Mouse (Mus musculus) heart, embryonic 11.5 days (tissue): ENCODE data around the gene Cfap97d2. TPM values are rescaled to one million over a fixed set of nuclear protein-coding genes. Genes with fewer than 3 reads are reported as not detected.
"Not testable (repeated sequence)": the region's sequence is repeated elsewhere in the genome, so short reads cannot be mapped to it uniquely, and the experiment has no call there.

Source experiments
- ATAC-seq: fragments of 200-750 bp; cut with Nextera tagmentation; replicated peaks from 2 replicates; pipeline ENCODE4 v1.8.0; 2017; ENCODE audit warnings: moderate library complexity; ENCODE audit not compliant: insufficient number of reproducible peaks, low FRiP score, low TSS enrichment
- H3K27ac ChIP-seq: fragments of 300-500 bp; sonication (generic); 2 replicates; pipeline ENCODE4 v1.5.1; 2014; ENCODE audit warnings: mild to moderate bottlenecking, low read depth, low read length
- H3K27me3 ChIP-seq: fragments of 300-500 bp; sonication (generic); 2 replicates; pipeline ENCODE4 v1.6.1; 2014; ENCODE audit warnings: mild to moderate bottlenecking, low read length, mixed read lengths; ENCODE audit not compliant: control insufficient read depth, insufficient read depth
- H3K36me3 ChIP-seq: fragments of 300-500 bp; sonication (generic); 2 replicates; pipeline ENCODE4 v1.6.1; 2014; ENCODE audit warnings: mild to moderate bottlenecking, low read length, moderate library complexity, mixed read lengths; ENCODE audit not compliant: control insufficient read depth, insufficient read depth
- H3K4me1 ChIP-seq: fragments of 300-500 bp; sonication (generic); 2 replicates; pipeline ENCODE4 v1.6.1; 2014; ENCODE audit warnings: low read length; ENCODE audit not compliant: control insufficient read depth, insufficient read depth
- H3K4me2 ChIP-seq: fragments of 300-500 bp; sonication (generic); 2 replicates; pipeline ENCODE4 v1.6.1; 2014; ENCODE audit warnings: mild to moderate bottlenecking, moderate library complexity
- H3K4me3 ChIP-seq: fragments of 300-500 bp; sonication (generic); 2 replicates; pipeline ENCODE4 v1.5.1; 2014; ENCODE audit warnings: low read depth, low read length
- H3K9ac ChIP-seq: fragments of 300-500 bp; sonication (generic); 2 replicates; pipeline ENCODE4 v1.6.1; 2014; ENCODE audit warnings: mild to moderate bottlenecking, low read depth, low read length, moderate library complexity
- H3K9me3 ChIP-seq: fragments of 300-500 bp; sonication (generic); replicated peaks from 2 replicates; pipeline ENCODE4 v1.6.1; 2016; ENCODE audit warnings: low read length; ENCODE audit not compliant: control insufficient read depth
- WGBS: fragments of 180-500 bp; shearing (Covaris S2); extraction: QIAGEN DNeasy Blood & Tissue Kit; methylation state at CpG from one replicate; pipeline ENCODE4 v1.1.7; 2014; ENCODE audit not compliant: insufficient replicate concordance; 5-methylcytosine and 5-hydroxymethylcytosine counted together
- polyA plus RNA-seq: library from polyadenylated mRNA; unstranded; fragments of >200 nt; fragmentation: Nextera tagmentation; extraction: Ambion mirVana; gene quantifications from 2 replicates; pipeline ENCODE4 v1.2.1, GENCODE M21; 2014

Gene Cfap97d2
- polyA plus RNA-seq, 1 experiment from 2014 or later: not detected

DNA sequence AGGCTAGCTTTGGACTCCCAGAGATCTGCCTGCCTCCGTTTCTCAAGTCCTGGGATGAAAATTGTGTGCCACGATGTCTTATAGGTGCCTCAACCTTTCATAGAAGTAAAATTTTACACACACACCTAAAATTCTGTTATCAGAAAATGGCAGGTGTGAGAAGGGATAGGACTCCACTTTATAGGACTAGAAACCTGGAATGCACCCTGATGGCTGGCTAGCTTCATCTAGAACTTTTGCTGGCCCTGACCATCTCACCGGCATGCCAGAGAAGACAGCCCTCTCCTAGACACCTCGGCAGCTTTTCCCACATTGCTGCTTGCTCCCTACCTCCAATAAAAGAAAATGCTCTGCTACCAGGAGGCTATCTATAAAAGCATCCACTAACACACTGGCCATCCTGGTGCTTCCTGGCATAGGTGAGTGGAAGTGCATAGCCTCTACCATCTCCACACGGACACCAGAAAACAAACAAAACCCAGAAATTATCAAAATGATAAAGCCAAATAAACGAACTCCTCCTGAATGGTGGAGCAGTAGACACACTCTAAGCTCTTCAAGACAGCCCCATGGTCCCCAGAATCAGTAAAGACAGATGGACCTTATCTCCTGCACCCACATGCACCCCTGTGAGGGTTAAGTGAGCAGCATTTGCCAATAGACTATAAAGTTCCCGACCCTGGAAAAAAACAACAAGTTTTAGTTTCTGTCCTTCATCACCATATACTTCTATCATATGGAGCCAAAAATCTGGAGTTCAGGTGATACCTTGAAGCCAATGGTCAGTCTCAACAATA lies 35.3 kb downstream of the Cfap97d2 start:
- H3K4me2 ChIP-seq: no peak overlapping the region
- no peak overlapping the region for H3K9ac ChIP-seq
- no peaks in the 10 kb centered on the region for H3K9me3 ChIP-seq
- no peaks in the 10 kb centered on the region for H3K4me1 ChIP-seq
- 68% methylated on average over 7 of the region's 7 CpGs for WGBS
- no peak for ATAC-seq
- no peaks in the 10 kb centered on the region for H3K36me3 ChIP-seq
- no peaks in the 10 kb centered on the region for H3K27me3 ChIP-seq
- no peak overlapping the region for H3K4me3 ChIP-seq
- H3K27ac ChIP-seq: peak overlapping the region; percentile 68

DNA sequence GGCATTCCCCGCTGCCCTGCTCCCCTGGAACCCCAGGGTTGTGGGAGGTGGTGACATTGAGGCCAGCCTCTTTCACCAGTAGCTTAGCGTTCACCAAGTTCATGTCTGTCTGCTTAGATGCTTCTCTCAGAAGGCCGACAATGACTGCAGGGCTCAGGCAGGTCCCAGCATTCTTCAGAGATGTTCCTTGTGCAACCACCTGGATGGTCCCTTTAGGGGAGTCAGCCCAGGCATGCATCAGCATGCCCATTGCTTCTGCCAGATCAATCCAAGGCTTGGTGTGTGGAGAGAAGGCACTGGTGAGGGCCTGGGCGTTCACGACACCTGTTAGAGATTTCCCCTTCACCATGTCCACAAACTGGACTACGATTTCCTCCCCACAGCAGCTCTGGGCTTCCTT lies 40.5 kb downstream of the Cfap97d2 start:
- not testable (repeated sequence) for H3K36me3 ChIP-seq, H3K9me3 ChIP-seq, H3K4me1 ChIP-seq, H3K4me2 ChIP-seq, H3K27ac ChIP-seq, ATAC-seq, H3K9ac ChIP-seq, H3K4me3 ChIP-seq, H3K27me3 ChIP-seq
- 93% methylated on average over 5 of the region's 6 CpGs for WGBS

DNA sequence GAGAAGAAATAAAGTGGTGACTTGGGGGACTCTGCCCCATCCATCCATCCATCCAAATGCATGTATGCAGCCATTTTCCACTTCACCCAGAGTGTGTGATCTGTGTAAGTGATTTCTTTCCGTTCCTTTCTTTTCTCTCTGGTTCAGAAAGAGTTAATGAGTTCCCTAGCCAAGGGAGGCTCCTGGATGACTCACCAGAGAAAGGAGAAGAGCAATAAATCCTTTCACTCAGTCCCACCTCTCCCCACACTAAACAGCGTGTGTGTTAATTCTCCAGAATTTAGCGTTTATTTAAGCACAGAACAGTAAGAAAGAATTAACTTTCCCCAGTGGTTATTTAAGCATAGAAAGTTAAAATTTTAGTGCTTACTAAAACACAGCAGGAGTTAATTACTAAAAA lies 41.9 kb downstream of the Cfap97d2 start:
- Histone ChIP-seq H3K4me2 (no peak overlapping the region), H3K9ac (no peak overlapping the region), H3K27me3 (no peaks in the 10 kb centered on the region), H3K4me3 (no peak overlapping the region), H3K9me3 (no peaks in the 10 kb centered on the region), H3K4me1 (no peaks in the 10 kb centered on the region; the same call in 1 of the 2 replicates), H3K36me3 (no peaks in the 10 kb centered on the region), H3K27ac (no peak overlapping the region)
- WGBS: 31% methylated on average over 3 of the region's 3 CpGs
- ATAC-seq: no peak

DNA sequence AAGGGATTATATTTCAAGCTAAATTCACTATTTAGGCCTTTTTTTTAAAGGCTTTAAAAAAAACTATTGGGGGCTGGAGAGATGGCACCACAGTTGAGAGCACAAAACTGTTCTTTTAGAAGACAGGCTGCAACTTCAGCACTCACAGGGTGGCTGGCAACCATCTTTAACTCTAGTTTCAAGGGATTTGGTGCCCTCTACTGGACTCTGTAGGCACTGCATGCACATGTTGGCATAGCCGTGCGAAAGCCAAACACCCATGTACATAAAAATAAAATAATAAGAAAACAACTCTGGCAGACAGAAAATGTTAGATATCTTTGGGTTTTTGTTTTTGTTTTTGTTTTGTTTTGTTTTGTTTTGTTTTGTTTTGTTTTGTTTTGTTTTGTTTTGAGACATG lies 48.0 kb downstream of the Cfap97d2 start:
- Histone ChIP-seq H3K4me1 (peaks cover 4% of the 10 kb centered on the region), H3K4me3 (no peak overlapping the region), H3K36me3 (no peaks in the 10 kb centered on the region), H3K9me3 (no peaks in the 10 kb centered on the region), H3K4me2 (no peak overlapping the region), H3K27ac (no peak overlapping the region), H3K9ac (no peak overlapping the region), H3K27me3 (no peaks in the 10 kb centered on the region)
- no peak for ATAC-seq
- WGBS: 27% methylated on average over 2 of the region's 2 CpGs

DNA sequence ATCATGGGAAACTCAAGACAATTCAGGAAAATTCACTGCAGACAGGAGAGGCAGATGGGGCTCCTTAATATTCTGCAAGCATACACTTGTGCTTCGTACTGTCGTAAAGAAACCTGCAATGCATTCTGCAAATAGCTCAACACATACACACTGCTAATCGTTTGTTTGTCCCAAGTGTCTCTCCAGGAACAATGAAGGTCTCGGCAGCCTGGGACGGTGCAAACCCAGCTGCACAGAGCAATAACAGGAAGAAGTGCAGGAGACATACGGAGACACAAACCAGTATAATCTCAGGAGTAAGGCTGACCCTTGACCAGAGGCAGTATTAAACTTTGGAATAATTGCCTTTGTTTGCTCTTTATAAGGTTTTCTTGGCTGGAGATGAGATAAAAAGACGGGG lies 50.8 kb downstream of the Cfap97d2 start:
- Histone ChIP-seq H3K36me3 (peaks cover 3% of the 10 kb centered on the region; the same call in 1 of the 2 replicates), H3K27me3 (no peaks in the 10 kb centered on the region), H3K27ac (no peak overlapping the region), H3K9ac (no peak overlapping the region), H3K4me2 (no peak overlapping the region), H3K4me1 (peaks cover 8% of the 10 kb centered on the region), H3K4me3 (no peak overlapping the region), H3K9me3 (no peaks in the 10 kb centered on the region)
- WGBS: 63% methylated on average over 7 of the region's 7 CpGs
- no peak for ATAC-seq

DNA sequence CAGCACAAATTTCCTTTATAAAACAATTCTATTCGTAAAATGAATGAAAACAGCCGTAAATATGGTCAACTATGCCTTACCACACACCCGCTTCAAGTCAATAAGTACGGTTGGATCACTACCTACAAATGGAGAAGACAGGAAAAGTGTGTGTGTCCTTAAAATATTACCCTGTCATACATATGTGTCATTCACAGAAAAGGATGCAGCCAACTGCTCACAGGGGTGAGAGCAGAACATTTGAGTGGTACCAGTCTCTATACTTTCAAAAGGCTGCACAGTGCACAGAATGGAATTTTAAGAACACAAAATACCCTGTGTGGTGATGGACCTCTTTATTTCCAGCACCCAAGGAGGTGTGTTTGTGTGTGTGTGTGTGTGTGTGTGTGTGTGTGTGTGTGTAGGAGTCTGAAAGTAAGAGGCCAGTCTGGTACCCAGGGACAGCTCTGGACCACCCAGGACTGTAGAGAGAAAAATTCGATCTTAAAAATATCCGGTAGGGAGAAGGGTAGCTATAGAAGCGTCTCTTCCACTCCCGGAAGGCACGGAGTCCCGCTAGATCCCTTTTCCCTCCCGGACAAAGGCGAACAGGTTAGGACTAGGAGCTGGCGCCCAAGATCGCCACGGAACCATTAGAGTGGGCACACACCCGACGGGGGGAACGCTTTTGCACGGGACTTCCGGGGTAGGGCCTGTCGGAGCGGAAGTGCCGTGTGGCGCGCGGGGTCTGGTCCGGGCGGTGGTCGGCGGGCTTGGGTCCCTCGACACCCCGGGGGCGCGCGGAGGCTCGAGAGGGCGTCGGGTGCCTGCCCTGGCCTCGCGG lies 51.5 kb downstream of the Cfap97d2 start, which contains the start of gene Cdc16:
Cdc16 (plus strand) TSS at position 695 of the 823 bp plus-strand sequence.
- peak within 1 kb of the TSS; percentile 81 for H3K4me3 ChIP-seq
- WGBS: 9% methylated on average over 36 of the region's 40 CpGs
- no peaks in the 10 kb centered on the region for H3K27me3 ChIP-seq
- no peaks in the 10 kb centered on the region for H3K9me3 ChIP-seq
- peaks cover 8% of the 10 kb centered on the region for H3K4me1 ChIP-seq
- peak; percentile 90 for ATAC-seq
- H3K4me2 ChIP-seq: peak within 1 kb of the TSS; percentile 88
- peaks cover 5% of the 10 kb centered on the region; the same call in 1 of the 2 replicates for H3K36me3 ChIP-seq
- peak within 1 kb of the TSS; percentile 72 for H3K27ac ChIP-seq
- peak within 1 kb of the TSS; percentile 87 for H3K9ac ChIP-seq

DNA sequence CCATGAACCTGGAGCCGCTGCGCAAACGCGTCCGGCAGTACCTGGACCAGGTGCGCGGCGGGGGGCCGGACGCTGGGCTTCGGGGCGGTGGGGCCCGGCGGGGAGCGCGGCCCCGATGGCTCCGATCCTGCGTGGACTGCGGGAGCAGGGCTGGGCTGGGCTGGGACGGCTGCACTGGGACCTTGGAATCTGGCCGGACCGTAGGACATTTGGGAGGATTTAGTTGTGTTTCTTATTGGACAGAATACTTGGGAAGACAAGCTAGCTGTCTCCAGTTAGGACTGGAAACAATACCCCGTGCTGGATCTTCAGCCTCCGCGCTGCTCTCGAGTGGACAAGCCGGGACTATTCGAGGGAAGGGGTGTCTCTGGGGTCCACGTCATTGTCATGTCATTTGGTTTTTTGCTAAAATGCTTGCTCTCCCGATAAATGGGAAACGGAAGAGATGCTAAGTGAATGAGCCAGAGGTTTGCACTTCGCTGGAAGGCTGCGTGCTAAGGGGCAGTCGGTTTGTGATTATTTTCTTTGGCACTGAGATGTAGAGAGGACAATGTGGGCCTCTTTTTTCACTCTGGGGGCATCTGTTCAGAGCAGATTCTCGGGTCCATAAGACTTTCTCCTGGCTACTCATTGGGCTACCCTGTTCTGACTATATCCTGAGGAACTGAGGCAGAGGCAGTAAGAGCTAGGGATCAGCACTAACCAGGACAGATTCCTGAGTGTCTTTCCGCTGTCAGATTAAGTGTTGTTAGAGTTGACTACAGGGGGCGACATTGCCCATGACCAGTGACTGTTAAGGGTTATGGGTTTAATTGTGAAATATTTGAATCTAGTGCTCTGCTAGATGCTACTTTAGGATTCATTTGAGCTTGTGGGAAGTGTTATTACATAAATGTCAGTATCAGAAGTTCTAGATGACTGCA lies 52.4 kb downstream of the Cfap97d2 start:
- Histone ChIP-seq H3K4me2 (peak overlapping the region; percentile 88), H3K4me3 (peak overlapping the region; percentile 81), H3K9ac (peak overlapping the region; percentile 87), H3K27me3 (no peaks in the 10 kb centered on the region), H3K4me1 (peaks cover 8% of the 10 kb centered on the region), H3K27ac (peak overlapping the region; percentile 72), H3K9me3 (no peaks in the 10 kb centered on the region), H3K36me3 (peaks cover 9% of the 10 kb centered on the region)
- peak; percentile 63 for ATAC-seq
- WGBS: under 1% methylated on average over 38 of the region's 38 CpGs

DNA sequence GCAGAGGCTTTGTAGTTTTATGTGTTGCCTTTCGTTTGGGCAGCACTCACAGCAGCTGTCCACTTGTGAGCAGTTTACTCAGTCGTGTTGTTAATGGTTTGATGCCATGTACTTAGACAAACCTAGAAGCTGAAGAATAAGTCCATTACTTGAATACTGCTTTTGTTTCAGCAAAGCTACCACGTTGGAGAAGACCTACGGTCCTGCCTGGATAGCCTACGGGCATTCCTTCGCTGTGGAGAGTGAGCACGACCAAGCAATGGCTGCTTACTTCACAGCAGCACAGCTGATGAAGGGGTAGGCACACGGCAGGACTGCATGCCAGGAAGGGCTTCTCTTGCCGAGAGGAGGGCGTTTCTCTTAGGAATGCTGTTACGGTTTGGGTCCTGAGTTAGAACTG lies 63.5 kb downstream of the Cfap97d2 start:
- Histone ChIP-seq H3K4me1 (no peaks in the 10 kb centered on the region), H3K36me3 (peaks cover 53% of the 10 kb centered on the region), H3K9ac (no peak overlapping the region; the same call in 1 of the 2 replicates)

More for the DNA sequence above, 63.5 kb downstream of the Cfap97d2 start:
- WGBS: 90% methylated on average over 11 of the region's 11 CpGs
- ATAC-seq: no peak
- Histone ChIP-seq H3K27me3 (no peaks in the 10 kb centered on the region), H3K4me3 (no peak overlapping the region), H3K9me3 (no peaks in the 10 kb centered on the region), H3K4me2 (no peak overlapping the region), H3K27ac (no peak overlapping the region)
